Mouse (Mus musculus): ENCODE data around the gene Taf4.

DNA sequence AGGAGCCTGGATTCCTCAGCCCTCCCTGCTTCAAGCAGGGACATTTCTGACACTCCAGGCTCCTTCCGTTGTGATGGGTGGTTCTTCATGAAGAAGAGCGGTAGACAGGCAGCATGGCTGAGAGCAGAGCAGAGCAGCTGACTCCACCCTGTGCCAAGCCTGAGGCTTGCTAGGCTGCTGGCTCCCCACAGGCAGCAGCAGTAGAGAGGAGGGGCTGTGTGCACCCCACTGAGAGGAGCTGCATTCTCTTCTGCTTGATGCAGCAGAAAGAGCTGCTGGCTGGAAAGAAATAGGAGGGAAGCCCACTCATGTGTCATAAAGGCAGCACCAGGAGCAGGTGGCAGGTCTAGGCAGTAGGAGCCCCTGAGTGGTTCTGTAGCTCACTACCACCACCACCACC lies 106.6 kb downstream of the Taf4 start:
- TF ChIP-seq POLR2A (IDR thresholded peaks at IDR 0.05; ENCODE audit: control insufficient read depth, extremely low read depth, insufficient read depth, low read length, poor library complexity) (no peak), CTCF (IDR thresholded peaks at IDR 0.05; ENCODE audit: borderline replicate concordance, control insufficient read depth, extremely low read depth, insufficient read depth, low read length, poor library complexity) (no peak)

Measured in thymus, adult 2 months (tissue).